Mouse (Mus musculus): ENCODE measurements around the gene Usp51. TPM values are rescaled to one million over a fixed set of nuclear protein-coding genes. Genes with fewer than 3 reads are reported as not detected.

The Usp51 gene
- polyA plus RNA-seq (2014; fragmentation: Illumina TruSeq; extraction: RNeasy Lipid Tissue Mini Kit (QIAGEN cat#74804); ENCODE audit: insufficient read depth, low read depth, low replicate concordance), result not detected

GRCm38 (mm10) chrX:153006387-153006841 lies at the start of gene Usp51:
Usp51 (plus strand) TSS chrX:153006469.

DNA sequence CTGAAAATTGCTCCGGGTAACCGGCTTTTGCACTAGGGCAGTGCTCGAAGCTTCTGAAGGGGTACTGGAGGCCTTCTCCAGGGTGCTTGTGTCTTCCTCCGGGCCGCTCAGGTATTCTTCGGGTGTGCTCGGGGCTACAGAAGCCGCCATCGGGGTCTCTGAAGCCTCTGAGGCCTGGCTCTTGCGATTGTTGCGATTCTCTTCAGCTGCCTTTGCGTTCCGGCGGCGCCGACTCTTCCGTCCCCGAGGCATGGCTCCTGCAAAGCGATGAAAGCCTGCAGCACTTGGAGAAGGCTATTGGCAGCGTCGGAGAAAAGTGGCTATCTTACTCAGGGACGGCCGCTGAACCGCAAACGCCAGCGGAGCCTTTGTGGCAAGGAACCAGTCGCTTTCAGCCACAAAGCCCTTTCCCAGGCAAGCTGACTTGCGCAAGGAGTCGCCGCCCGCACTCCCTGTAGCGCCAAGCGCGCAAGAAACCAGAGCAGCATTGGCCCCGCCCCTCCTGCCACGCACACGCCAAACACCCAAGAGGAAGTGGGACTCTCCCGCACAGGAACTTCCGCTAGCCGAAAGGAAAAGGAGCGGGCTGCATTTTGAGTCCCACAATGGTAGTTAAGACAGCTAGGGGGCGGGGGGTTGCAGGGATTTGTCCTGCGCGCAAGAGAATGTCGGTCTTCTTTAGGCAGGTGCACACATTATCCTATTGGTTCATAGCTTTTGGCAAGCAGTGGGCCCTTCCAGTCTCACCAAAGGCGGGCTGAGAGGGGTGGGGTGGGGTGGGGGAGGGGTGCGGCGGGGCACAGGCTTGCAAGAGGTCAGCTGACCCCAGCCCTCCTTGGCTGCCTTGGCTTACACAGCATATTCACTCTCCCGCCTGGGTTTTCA lies 31.1 kb downstream of the Usp51 start, which contains the start of gene Mageh1:
Mageh1 (minus strand) TSS at position 489 of the 885 bp plus-strand sequence.

Other genes with a start within 250 kb of the Usp51 start
- 3.6 TPM for gene Shroom2, start 237.0 kb upstream of the Usp51 start, polyA plus RNA-seq (2014; fragmentation: Illumina TruSeq; extraction: RNeasy Lipid Tissue Mini Kit (QIAGEN cat#74804); ENCODE audit: insufficient read depth, low read depth, low replicate concordance)
- not detected for gene Gpr143, start 224.5 kb upstream of the Usp51 start, polyA plus RNA-seq (2014; fragmentation: Illumina TruSeq; extraction: RNeasy Lipid Tissue Mini Kit (QIAGEN cat#74804); ENCODE audit: insufficient read depth, low read depth, low replicate concordance)
- 25.4 TPM for gene Mageh1, start 31.1 kb downstream of the Usp51 start, polyA plus RNA-seq (2014; fragmentation: Illumina TruSeq; extraction: RNeasy Lipid Tissue Mini Kit (QIAGEN cat#74804); ENCODE audit: insufficient read depth, low read depth, low replicate concordance)
- not detected for gene Foxr2, start 112.3 kb downstream of the Usp51 start, polyA plus RNA-seq (2014; fragmentation: Illumina TruSeq; extraction: RNeasy Lipid Tissue Mini Kit (QIAGEN cat#74804); ENCODE audit: insufficient read depth, low read depth, low replicate concordance)
- gene Rragb, start 133.5 kb downstream of the Usp51 start, polyA plus RNA-seq (2014; fragmentation: Illumina TruSeq; extraction: RNeasy Lipid Tissue Mini Kit (QIAGEN cat#74804); ENCODE audit: insufficient read depth, low read depth, low replicate concordance), result 2.4 TPM
- 0.65 TPM for gene Klf8, start 231.0 kb downstream of the Usp51 start, polyA plus RNA-seq (2014; fragmentation: Illumina TruSeq; extraction: RNeasy Lipid Tissue Mini Kit (QIAGEN cat#74804); ENCODE audit: insufficient read depth, low read depth, low replicate concordance)